Mouse (Mus musculus) liver, embryonic 13.5 days (tissue): Measurements from ENCODE around the gene Dlg2. TPM values are rescaled to one million over a fixed set of nuclear protein-coding genes. Genes with fewer than 3 reads are reported as not detected.

Experiments used
- ATAC-seq: fragments of 200-750 bp; cut with Nextera tagmentation; 2 replicates; pipeline ENCODE4 v1.8.0; 2017; ENCODE audit warnings: low read depth, mild to moderate bottlenecking, moderate number of reproducible peaks, moderate library complexity
- DNase-seq: peaks from one replicate; pipeline ENCODE4 v3.0.0; 2022
- H3K27ac ChIP-seq: fragments of 300-500 bp; sonication (generic); 2 replicates; pipeline ENCODE4 v1.5.1; 2015; ENCODE audit warnings: moderate library complexity, mild to moderate bottlenecking, inconsistent platforms
- H3K27me3 ChIP-seq: fragments of 300-500 bp; sonication (generic); 2 replicates; pipeline ENCODE4 v1.6.1; 2015; ENCODE audit warnings: mild to moderate bottlenecking, inconsistent platforms
- H3K36me3 ChIP-seq: fragments of 300-500 bp; sonication (generic); 2 replicates; pipeline ENCODE4 v1.6.1; 2015; ENCODE audit warnings: mild to moderate bottlenecking, inconsistent platforms
- H3K4me1 ChIP-seq: fragments of 300-500 bp; sonication (generic); replicated peaks from 2 replicates; pipeline ENCODE4 v1.6.1; 2015; ENCODE audit warnings: inconsistent platforms
- H3K4me2 ChIP-seq: fragments of 300-500 bp; sonication (generic); 2 replicates; pipeline ENCODE4 v1.6.1; 2015; ENCODE audit warnings: inconsistent platforms, mild to moderate bottlenecking, moderate library complexity
- H3K4me3 ChIP-seq: fragments of 300-500 bp; sonication (generic); replicated peaks from 2 replicates; pipeline ENCODE4 v1.5.1; 2015; ENCODE audit warnings: mild to moderate bottlenecking, inconsistent platforms
- H3K9ac ChIP-seq: fragments of 300-500 bp; sonication (generic); 2 replicates; pipeline ENCODE4 v1.6.1; 2015; ENCODE audit warnings: mild to moderate bottlenecking, inconsistent platforms
- H3K9me3 ChIP-seq: fragments of 300-500 bp; sonication (generic); replicated peaks from 2 replicates; pipeline ENCODE4 v1.6.1; 2016; ENCODE audit warnings: inconsistent platforms
- WGBS: fragments of 180-500 bp; shearing (Covaris S2); methylation state at CpG from one replicate; pipeline ENCODE4 v1.1.7; 2015; ENCODE audit not compliant: insufficient replicate concordance; 5-methylcytosine and 5-hydroxymethylcytosine counted together
- polyA plus RNA-seq: library from polyadenylated mRNA; unstranded; fragments of >200 nt; fragmentation: Nextera tagmentation; extraction: Ambion mirVana; gene quantifications from 2 replicates; pipeline ENCODE4 v1.2.1, GENCODE M21; 2015

Gene Dlg2
- polyA plus RNA-seq, 1 experiment from 2014 or later: 0.52 TPM

DNA sequence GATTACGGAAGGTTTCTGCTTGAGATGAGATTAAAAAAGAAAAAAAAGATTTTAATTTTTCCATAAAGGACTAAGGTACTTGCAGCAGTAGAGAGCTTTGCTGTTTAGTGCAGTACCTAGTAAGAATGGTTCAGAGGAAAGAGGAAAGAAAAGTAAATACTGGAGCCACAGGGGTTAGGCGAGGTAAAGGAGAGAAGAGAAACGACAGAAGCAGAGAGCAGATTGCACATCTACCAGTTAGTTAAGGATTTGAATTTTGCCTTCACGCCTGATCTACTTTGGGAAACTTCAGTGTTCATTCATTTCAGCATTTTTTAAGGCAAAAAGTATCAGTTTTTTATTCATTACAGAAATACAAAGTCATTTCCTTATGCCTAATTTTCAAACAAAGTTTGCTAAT, 655.7 kb downstream of the Dlg2 start:
- ATAC-seq (no peak), DNase-seq (no peak)
- H3K4me1 ChIP-seq: no peaks in the 10 kb centered on the region
- H3K4me3 ChIP-seq: no peak overlapping the region
- WGBS: 60% methylated on average over 4 of the region's 4 CpGs
- H3K36me3 ChIP-seq: no peaks in the 10 kb centered on the region
- no peaks in the 10 kb centered on the region for H3K9me3 ChIP-seq
- H3K27ac ChIP-seq: no peak overlapping the region
- no peaks in the 10 kb centered on the region for H3K27me3 ChIP-seq
- H3K4me2 ChIP-seq: no peak overlapping the region
- H3K9ac ChIP-seq: no peak overlapping the region

DNA sequence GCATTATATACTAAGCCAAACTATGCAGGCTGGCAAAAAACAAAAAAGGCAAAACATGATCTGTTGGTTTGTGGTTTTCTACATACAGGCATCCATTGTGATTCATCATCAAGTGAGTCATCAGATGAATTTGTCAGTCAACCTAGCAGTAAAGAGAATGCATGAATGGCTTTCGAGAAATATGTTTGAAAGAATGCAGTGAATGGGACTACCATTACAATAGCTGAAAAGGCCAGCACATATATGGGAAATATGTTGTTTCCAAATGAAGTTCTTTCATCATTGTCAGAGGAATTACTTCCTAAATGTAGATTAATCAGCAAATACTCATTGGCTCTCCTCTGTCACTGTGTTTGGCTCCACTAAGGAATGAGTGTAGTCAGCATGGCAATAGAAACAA, 677.6 kb downstream of the Dlg2 start:
- WGBS: 59% methylated on average over 1 of the region's 1 CpGs
- Histone ChIP-seq H3K4me3 (no peak overlapping the region), H3K27me3 (no peaks in the 10 kb centered on the region), H3K9me3 (no peaks in the 10 kb centered on the region), H3K4me2 (no peak overlapping the region), H3K27ac (no peak overlapping the region), H3K4me1 (no peaks in the 10 kb centered on the region), H3K36me3 (no peaks in the 10 kb centered on the region), H3K9ac (no peak overlapping the region)
- no peak for DNase-seq
- no peak for ATAC-seq

DNA sequence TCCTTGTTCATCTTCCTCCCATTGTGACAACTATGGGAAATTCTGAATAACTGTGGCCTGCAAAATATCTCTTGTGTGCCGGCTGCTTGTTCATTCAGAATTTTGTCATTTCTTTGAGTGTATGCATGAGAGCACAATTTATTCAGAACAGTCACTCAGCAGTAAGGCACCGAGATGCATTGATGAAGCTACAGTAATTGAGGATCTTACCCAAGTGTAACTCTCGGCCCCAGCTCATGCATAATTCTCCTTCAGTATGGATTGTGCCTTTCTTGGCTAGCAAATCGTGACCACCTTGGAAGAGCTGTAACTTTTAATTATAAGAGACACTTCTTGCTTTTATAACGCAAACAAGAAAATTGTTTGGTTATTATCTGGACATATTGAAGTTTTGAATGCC, 682.7 kb downstream of the Dlg2 start:
- H3K9ac ChIP-seq: no peak overlapping the region
- no peaks in the 10 kb centered on the region for H3K36me3 ChIP-seq
- DNase-seq: no peak
- H3K4me3 ChIP-seq: no peak overlapping the region
- 55% methylated on average over 5 of the region's 5 CpGs for WGBS
- H3K27ac ChIP-seq: no peak overlapping the region
- H3K4me1 ChIP-seq: no peaks in the 10 kb centered on the region
- H3K4me2 ChIP-seq: no peak overlapping the region
- no peaks in the 10 kb centered on the region for H3K9me3 ChIP-seq
- no peaks in the 10 kb centered on the region for H3K27me3 ChIP-seq
- no peak for ATAC-seq

DNA sequence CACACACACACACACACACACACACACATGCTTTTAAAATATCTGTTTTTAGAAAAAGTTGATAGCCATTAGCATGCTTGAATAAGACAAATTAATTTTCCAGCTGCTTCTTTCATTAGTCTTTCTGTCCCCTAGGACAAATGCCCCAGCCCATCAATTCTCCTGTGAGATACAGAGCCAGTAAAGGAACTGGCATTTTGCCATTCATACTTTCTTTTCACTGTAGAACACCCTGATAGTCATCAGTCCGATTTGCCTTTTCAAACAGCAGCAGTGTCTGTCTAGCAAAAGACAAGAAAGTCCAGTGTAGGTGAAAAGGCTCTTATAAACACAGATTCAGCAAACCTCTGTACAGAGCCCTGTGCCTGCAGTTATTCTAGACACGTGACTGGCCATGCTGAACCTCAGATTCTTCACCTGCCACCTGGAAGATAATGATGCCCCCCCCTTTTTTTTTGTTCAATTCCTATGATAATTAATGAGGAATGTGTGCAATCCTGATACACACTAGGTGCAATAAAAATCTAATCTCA, 685.2 kb downstream of the Dlg2 start:
- 48% methylated on average over 2 of the region's 2 CpGs for WGBS
- DNase-seq (no peak), ATAC-seq (no peak)
- no peak overlapping the region for H3K4me2 ChIP-seq
- H3K4me1 ChIP-seq: no peaks in the 10 kb centered on the region
- no peaks in the 10 kb centered on the region for H3K9me3 ChIP-seq
- no peak overlapping the region for H3K27ac ChIP-seq
- no peak overlapping the region for H3K4me3 ChIP-seq
- no peak overlapping the region for H3K9ac ChIP-seq
- H3K36me3 ChIP-seq: no peaks in the 10 kb centered on the region
- no peaks in the 10 kb centered on the region for H3K27me3 ChIP-seq

DNA sequence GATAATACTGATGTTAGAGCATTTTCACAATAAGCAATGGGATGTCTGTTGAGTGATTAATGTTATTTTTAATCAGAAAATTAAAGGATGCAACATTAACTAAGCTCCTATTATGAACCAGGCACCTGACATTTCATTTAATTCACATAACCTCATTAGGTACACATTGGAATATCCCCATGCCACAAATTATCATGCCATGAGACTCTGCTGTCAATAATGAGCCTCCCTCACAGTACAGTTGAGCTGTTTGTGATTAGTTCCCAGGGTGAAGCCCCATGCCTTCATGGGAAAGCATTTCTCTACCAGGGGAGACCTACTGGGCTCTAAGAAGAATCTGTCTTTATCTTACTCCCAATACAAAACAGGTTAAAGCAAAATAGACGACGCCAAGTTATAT, 697.1 kb downstream of the Dlg2 start:
- Histone ChIP-seq H3K4me2 (no peak overlapping the region), H3K36me3 (no peaks in the 10 kb centered on the region), H3K4me1 (no peaks in the 10 kb centered on the region), H3K27ac (no peak overlapping the region), H3K4me3 (no peak overlapping the region), H3K9me3 (no peaks in the 10 kb centered on the region), H3K27me3 (no peaks in the 10 kb centered on the region), H3K9ac (no peak overlapping the region)
- DNase-seq (no peak), ATAC-seq (no peak)
- WGBS: 63% methylated on average over 2 of the region's 2 CpGs

DNA sequence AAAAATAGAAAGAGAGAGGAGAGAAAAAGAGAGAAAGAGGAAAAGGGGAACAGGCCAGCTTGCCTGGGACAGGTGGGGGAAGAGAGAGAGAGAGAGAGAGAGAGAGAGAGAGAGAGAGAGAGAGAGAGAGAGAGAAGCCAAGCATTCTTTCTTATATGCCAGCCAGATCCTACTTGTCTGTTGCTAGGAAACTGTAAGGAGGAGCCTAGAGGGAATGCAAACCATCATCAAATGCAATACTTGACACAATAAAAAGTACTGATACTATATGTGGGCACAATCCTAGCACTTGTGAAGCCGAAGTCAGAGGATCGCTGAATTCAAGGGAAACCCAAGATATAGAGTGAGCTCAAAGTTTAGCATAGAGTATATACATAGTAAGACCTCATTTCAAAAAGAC, 711.7 kb downstream of the Dlg2 start:
- no peak for ATAC-seq
- no peak for DNase-seq
- Histone ChIP-seq H3K4me3 (no peak overlapping the region), H3K4me1 (no peaks in the 10 kb centered on the region), H3K27me3 (no peaks in the 10 kb centered on the region), H3K27ac (no peak overlapping the region), H3K36me3 (no peaks in the 10 kb centered on the region), H3K9ac (no peak overlapping the region), H3K4me2 (no peak overlapping the region), H3K9me3 (no peaks in the 10 kb centered on the region)
- whole genome bisulfite sequencing: 87% methylated on average over 2 of the region's 2 CpGs

DNA sequence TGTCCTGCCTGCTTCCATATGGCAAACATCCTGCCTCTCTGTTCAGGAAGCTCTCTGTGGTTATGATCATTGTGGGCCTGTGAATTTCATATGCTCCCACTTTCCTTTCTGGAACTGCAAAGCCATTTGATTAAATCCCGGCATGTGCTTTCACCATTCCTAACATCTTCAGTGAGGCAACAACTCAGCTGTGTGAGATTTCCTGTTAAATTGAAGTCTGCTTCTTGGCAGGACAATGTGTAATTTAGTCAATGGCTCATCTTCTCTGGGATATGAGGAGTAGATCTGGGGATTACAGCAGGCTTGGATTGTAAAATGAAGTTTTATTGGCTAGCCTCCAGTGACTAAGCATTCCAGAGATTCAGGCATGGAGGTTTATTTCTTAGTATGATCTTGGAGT, 722.9 kb downstream of the Dlg2 start:
- no peak overlapping the region for H3K4me3 ChIP-seq
- no peak overlapping the region for H3K4me2 ChIP-seq
- H3K9me3 ChIP-seq: no peaks in the 10 kb centered on the region
- ATAC-seq (no peak), DNase-seq (no peak)
- H3K36me3 ChIP-seq: no peaks in the 10 kb centered on the region
- WGBS: 72% methylated on average over 1 of the region's 1 CpGs
- no peaks in the 10 kb centered on the region for H3K27me3 ChIP-seq
- no peak overlapping the region for H3K27ac ChIP-seq
- H3K9ac ChIP-seq: no peak overlapping the region
- H3K4me1 ChIP-seq: no peaks in the 10 kb centered on the region

DNA sequence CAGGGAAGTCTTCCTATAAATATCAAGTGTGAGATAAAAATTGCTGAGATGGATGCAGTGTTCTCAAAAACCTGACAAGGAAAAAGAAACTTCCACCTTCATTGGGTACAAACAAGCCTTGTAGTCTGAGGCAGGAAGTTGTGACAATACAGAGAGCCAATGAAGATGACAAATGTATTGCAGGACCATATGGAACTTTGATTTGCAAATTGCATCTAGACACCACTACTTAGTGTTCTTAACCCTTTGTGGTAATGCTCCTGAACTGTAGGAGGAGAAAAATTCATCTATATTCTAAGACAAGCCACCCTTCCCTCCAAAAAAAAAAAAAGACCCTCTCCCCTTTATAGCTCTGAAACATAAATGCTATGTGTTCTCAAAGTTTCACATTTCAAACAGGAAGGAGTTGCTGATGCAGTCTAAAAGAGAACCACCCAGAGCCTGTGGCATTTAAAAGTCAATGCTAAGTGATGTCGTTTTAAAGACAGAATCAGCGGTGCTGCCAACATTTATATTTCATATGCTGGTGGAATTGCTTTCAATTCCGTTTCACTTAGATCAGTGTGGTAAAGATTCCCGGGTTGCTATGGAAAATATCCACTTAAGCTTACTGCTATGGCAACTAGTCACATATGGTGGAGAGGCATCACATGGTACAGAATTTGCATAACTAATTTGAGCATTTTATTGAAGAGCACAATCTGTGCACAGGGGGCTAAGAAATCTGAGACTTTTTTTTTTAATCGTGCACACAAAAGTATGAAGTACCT, 731.8 kb downstream of the Dlg2 start:
- no peak overlapping the region for H3K27ac ChIP-seq
- ATAC-seq: no peak

DNA sequence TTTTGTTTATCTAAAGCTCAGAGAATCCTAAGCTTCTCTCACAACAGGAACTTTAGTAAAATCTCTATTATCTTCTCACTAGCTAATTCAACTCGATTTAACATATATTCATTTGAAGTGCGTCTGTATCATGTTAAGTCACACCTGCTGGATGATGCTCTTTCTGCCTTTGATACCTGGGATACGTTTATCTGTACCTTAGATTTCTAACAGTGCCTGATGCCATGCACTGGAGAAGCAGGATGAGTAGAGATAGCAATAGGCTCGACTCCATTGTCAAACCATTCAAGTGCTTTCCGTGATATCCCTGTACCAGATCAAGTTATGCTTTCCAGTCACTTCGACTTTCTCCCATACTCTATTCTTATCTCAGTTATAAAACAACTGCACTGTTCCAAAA, 732.5 kb downstream of the Dlg2 start:
- H3K4me1 ChIP-seq: no peaks in the 10 kb centered on the region
- no peaks in the 10 kb centered on the region for H3K27me3 ChIP-seq
- no peak overlapping the region for H3K4me3 ChIP-seq
- ATAC-seq (no peak), DNase-seq (no peak)
- H3K9me3 ChIP-seq: no peaks in the 10 kb centered on the region
- no peaks in the 10 kb centered on the region for H3K36me3 ChIP-seq
- H3K27ac ChIP-seq: no peak overlapping the region
- no peak overlapping the region for H3K4me2 ChIP-seq
- WGBS: 59% methylated on average over 6 of the region's 6 CpGs
- H3K9ac ChIP-seq: no peak overlapping the region

More for the DNA sequence above, 731.8 kb downstream of the Dlg2 start:
- Histone ChIP-seq H3K36me3 (no peaks in the 10 kb centered on the region), H3K9me3 (no peaks in the 10 kb centered on the region), H3K4me1 (no peaks in the 10 kb centered on the region), H3K4me2 (no peak overlapping the region), H3K4me3 (no peak overlapping the region), H3K9ac (no peak overlapping the region), H3K27me3 (no peaks in the 10 kb centered on the region)
- DNase-seq: no peak
- 62% methylated on average over 5 of the region's 5 CpGs for WGBS

DNA sequence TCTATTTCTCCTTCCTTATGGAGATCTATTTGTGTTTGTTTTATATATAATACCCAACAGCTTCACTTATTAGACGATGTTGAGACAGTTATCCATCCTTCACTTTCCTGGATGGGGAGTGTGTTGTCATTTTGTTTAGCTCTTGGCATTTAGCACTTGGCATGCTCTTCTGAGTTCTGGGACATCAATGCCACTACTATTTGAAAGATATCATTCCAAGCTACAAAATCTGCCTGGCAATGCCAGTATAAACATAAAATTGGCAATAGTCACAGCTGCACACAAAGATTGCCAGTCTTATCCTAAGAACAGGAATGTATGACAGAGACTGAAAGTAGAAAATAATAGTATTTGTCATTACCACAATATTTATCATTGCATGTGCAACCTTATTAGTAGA, 735.8 kb downstream of the Dlg2 start:
- ATAC-seq: no peak

DNA sequence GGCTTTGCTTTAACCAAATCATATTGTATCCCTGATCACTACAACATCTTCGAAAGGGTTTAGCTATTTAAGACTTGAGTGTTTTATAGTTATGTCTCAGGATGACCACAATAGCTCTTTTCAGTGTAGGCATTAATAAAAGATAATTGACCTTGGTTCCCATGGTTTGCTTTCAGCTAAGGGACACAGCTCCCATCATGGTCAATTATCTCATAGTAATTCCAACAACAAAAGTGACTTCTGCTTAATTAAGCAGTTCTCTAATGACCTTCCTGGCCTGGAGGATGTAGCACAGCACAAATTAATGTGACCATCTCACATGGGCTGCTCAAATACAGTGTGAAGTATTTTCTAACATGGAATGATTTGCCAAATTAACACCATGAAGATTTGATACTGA, 738.4 kb downstream of the Dlg2 start:
- no peak overlapping the region for H3K9ac ChIP-seq
- H3K4me2 ChIP-seq: no peak overlapping the region
- H3K4me3 ChIP-seq: no peak overlapping the region
- DNase-seq (no peak), ATAC-seq (no peak)
- H3K27ac ChIP-seq: no peak overlapping the region
- no peaks in the 10 kb centered on the region for H3K9me3 ChIP-seq
- 61% methylated on average over 1 of the region's 1 CpGs for WGBS
- H3K4me1 ChIP-seq: no peaks in the 10 kb centered on the region
- no peaks in the 10 kb centered on the region for H3K36me3 ChIP-seq
- H3K27me3 ChIP-seq: no peaks in the 10 kb centered on the region

More for the DNA sequence above, 735.8 kb downstream of the Dlg2 start:
- Histone ChIP-seq H3K4me2 (no peak overlapping the region), H3K27ac (no peak overlapping the region), H3K36me3 (no peaks in the 10 kb centered on the region), H3K4me3 (no peak overlapping the region), H3K4me1 (no peaks in the 10 kb centered on the region), H3K9ac (no peak overlapping the region), H3K27me3 (no peaks in the 10 kb centered on the region), H3K9me3 (no peaks in the 10 kb centered on the region)
- 75% methylated on average over 1 of the region's 1 CpGs for WGBS
- no peak for DNase-seq

DNA sequence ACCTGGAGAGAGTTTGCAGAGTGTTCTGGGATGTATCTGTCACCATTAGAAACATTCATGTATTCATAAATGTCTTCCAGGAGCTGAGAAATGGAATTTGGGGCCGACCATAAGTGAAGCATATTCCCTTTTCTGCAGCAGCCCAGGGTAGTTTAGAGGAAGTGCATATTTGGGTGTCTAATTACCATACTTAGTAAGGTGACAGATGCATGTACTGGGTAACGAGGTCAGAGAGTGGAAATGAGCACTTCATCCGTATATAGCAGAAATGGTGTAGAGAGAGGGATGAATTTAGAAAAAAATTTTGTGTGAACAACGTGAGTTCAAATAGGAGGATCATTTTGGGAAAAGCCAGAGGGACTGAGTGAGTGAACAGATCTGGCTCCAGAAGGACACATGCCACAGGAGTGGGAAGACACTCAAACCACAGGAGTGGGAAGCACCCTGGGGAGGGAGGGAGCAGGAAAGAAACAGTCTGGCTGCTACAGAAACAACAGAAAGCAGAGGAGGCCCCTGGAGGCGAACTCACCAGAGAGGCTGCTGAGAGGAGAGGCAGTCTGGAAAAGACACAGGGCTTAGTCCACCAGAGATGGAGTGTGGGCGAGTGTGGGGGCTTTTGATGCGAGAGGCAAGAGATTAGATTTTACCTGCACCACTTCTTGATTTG, 742.0 kb downstream of the Dlg2 start:
- H3K36me3 ChIP-seq: no peaks in the 10 kb centered on the region
- no peak for DNase-seq
- WGBS: 45% methylated on average over 7 of the region's 7 CpGs
- H3K4me1 ChIP-seq: no peaks in the 10 kb centered on the region
- no peak for ATAC-seq
- no peak overlapping the region for H3K4me2 ChIP-seq
- no peaks in the 10 kb centered on the region for H3K9me3 ChIP-seq
- H3K27ac ChIP-seq: no peak overlapping the region
- H3K9ac ChIP-seq: no peak overlapping the region
- H3K4me3 ChIP-seq: no peak overlapping the region
- no peaks in the 10 kb centered on the region for H3K27me3 ChIP-seq
